Mouse (Mus musculus) thymus, postnatal 0 days (tissue): ENCODE results near the gene Snx7. TPM values are rescaled to one million over a fixed set of nuclear protein-coding genes. Genes with fewer than 3 reads are reported as not detected.

Experiments used
- DNase-seq: peaks from one replicate; pipeline ENCODE4 v3.0.0-alpha.2; 2015; ENCODE audit warnings: low spot score
- polyA plus RNA-seq: library from polyadenylated mRNA; unstranded; fragments of >200 nt; fragmentation: Nextera tagmentation; extraction: Ambion mirVana; gene quantifications from 2 replicates; pipeline ENCODE4 v1.2.1, GENCODE M21; 2015

Snx7 gene
- 7.8 and 8.3 TPM in 2 replicates for polyA plus RNA-seq

GRCm38 (mm10) chr3:117868637-117869323, at the start of gene Snx7:
Gene Snx7 (minus strand): TSS chr3:117868936.
- no peak for DNase-seq

DNA sequence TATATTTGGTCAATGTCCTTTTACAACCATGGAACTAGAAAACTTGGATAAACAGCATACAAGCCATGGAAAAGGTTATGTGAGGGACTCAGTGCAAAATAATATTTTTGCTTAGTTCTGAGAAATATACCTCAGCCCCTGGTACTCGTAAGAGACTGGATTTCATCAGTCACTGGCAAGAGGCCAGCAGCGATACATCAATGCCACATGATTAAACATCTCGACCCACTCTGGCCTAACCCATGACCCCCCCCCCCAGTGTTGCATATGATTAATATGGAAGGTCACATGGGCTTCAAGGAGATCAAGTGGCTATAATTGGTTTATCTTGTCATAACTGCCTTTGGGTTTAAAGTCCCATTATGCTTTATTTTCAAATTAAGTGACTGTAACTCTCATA, 46.7 kb upstream of the Snx7 start:
- no peak for DNase-seq

GRCm38 (mm10) chr3:117893736-117894135, 25.0 kb upstream of the Snx7 start:
- DNase-seq: no peak

GRCm38 (mm10) chr3:117875450-117875849, 6.7 kb upstream of the Snx7 start:
- no peak for DNase-seq

GRCm38 (mm10) chr3:117873209-117873863, 4.6 kb upstream of the Snx7 start:
- no peak for DNase-seq

- DNase-seq: no peak
Measured at GRCm38 (mm10) chr3:117869324-117869715, 584 bp upstream of the Snx7 start.

DNA sequence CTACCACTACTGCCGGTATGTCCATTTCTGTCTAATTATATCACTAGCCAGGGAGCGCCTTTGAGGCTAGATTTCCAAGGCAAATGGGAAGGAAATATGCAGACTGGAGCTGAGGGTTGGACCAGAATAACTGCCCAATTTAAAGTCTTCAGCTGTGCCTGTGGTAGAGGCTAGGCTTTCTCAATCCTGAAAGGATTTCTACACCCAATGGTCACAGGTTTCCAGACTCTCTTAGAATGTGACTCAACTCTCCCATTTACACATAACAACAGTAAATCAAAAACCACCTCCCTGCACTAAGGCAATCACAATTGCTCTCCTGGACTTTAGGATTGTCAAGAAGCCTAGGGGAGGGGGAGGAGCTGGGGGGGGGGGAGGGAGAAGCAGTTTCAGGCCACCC, 645 bp downstream of the Snx7 start:
- no peak for DNase-seq

DNA sequence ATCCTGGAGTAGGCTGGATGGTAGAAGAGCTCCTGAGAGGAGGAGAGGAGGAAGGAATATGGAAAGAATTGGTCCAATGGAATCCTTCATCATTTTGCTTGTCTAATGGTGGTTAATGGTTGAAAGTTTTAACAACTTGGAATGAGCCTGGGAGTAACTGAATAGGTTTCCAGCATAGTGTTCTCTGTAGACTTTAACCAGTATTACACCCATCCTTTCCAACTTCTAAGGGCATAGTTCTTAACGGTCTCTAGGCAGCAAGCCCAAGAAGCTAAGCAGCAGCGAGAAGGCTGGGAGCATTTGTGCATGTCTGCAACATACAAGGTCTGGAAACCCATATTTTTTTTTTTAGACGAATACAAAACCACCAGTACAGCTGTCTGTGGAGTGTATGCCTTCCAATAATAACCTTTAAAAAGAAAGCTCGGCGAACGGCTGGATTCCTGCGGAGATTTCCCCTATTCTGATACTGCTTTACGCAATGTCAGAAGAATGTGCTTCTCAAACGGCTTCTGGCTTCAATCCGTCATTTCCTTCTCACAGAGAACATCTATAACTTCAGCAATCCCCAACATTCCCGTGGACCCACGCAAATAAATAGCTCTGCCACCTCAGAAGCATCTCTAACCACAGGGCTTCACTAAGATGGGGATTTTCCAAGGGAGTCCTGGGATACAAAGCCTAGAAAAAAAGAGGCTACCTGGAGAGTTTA, 1.9 kb downstream of the Snx7 start:
- no peak for DNase-seq

DNA sequence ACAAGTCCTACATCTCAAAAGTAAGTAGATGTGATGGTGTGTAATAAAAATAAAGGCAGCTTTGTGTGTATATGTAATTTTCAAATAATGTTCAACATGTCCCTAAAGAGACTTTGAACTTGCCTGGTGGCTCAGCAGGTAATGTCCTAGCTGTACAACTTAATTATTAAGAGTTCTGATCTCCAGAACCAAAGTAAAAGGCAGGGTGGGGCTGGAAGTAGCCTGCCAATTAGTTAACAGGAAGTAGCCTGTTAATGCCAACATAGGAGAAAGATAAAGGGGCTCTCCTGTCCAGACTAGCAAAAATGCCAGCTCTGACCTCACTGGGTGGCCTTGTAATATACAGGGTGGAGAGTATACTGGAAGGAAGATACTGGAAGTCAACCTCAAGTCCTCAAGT, 3.1 kb downstream of the Snx7 start:
- no peak for DNase-seq

DNA sequence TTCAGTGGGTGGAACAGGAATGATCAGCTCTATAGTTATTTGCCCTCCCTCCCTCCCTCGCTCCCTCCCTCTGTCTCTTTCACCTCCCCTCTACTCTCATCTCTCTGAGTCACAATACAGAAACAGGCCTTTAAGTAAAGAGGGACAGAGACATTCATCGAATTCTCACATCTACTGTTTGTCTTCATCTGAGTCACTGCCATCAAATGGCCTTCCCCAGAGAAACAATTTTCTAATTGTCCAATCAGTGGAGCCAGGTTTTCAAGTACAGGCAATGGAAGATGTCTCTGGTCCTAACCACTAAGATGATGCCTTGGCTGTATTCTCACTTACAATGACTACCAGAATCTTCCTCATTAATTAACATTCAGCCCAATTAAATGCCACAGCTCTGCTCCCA, 5.8 kb downstream of the Snx7 start:
- no peak for DNase-seq

- DNase-seq: no peak
Measured at GRCm38 (mm10) chr3:117861977-117862434, 6.7 kb downstream of the Snx7 start.

DNA sequence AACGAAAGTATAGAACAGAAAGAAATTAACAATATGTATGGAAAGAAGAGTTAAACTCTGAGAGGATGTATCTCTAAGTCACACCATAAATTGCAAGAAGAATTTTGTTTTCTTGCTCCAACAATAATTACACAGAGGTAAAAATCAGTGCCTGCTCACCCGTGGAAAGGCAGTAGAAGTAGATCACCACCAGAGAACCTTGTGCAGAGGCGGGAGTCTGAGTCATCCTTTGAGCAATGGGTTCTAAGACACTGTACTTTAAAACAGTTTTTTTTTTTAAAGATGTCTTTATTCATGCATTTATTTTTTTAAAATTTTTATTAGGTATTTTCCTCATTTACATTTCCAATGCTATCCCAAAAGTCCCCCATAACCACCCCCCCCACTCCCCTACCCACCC, 9.7 kb downstream of the Snx7 start:
- DNase-seq: no peak

DNA sequence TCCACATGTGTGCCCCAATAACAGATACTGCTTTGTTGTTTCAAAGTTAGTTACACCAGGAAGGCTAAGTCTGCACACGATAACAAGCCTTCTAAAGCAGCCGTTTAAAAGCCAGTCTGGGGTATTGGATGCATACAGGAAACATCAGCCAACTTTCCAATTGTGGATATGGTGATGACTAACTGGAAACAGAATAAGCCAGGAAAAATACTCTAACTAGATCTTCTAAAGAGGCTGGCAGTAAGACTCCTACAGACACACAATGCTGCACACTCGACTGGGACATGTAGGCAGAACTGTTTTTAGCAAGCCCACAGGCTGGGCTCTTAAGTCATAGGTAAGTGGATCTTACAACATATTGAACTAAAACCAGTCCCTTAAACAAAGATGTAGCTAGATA, 15.0 kb downstream of the Snx7 start:
- DNase-seq: no peak

- no peak for DNase-seq
Measured at GRCm38 (mm10) chr3:117852054-117852361, 16.7 kb downstream of the Snx7 start.

DNA sequence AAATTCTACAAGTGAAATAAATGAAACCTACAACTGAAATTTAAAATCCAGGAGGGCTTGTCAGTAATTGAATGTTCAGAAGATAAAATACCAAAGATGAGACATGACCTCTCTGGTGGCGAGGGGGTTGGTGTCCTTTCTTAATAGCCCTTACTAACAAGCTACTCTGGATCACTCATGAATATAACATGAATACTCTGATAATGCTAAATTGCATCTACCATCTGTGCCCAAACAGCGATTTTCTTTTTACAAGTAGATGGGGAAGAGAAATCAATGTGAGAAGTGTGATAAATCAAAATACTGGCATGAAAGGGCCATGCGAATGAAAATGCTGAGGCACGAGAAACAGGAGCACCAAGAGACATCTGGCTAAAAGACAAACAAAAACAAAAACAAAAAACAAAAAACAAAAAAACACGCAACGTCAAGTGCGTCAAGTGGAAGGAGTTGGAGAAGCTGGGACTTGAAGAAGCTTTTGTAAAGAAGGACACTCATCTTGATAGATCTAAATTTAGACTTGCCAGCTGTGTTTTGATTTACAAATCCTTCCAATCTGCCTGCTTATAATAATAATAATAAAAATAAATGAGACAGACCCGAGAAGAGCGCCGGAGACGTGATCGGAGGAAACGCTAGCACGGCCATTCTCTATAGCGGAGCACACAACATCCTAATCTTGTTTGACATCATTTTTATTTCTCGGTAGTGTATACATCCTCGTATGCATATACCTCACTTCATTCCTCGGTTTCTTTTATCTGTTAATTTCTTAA, 17.3 kb downstream of the Snx7 start:
- no peak for DNase-seq

- no peak for DNase-seq
Measured at GRCm38 (mm10) chr3:117848866-117849265, 19.9 kb downstream of the Snx7 start.

DNA sequence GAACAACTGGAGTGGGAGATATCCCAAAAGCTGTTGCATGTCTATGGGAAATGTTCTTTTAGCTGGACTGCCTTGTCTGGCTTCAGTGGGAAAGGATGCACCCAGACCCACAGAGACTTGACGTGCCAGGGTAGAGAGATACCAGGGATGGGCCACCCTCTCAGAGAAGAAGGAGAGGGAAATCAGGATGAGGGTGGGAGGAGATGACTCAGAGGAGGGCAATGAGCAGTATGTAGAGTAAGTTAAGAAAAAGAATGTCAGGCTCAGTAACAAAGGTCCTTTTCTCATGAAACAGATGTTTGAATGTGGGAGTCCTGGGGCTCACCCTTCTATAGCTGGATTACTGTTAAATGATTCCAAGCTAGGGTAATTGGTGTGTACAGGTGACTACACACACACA, 26.1 kb downstream of the Snx7 start:
- DNase-seq: no peak

DNA sequence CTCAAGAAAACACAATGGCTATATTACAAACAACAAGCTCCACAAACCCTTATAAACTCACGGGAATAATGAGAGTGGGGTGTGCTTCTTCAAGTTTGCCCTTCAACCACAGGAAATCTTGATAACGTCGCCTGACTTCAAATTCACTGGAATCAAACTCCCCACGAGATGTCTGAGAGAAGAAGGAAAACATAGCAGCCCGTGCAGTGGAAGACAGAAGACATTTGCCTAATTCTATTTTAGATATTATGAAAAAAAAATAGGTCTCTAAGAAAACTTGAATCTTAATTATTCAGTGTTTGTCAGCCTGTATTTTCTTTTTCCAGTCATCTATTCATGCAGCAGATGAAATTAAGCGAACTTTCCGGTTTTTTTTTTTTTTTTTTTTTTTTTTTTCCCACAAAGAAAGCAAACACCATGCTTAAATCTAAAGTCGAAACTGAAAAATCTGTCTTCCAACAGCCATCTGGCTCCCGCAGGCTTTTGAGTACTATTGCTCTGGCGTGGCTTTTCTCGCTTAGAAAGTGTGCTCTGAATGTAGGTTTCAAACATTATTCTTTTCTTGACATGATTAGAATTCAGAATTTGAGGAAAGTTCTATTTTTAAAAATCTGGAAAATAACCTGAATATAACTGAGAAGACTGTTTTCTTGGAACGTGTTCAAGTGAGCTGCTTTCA, 28.7 kb downstream of the Snx7 start:
- DNase-seq: no peak

DNA sequence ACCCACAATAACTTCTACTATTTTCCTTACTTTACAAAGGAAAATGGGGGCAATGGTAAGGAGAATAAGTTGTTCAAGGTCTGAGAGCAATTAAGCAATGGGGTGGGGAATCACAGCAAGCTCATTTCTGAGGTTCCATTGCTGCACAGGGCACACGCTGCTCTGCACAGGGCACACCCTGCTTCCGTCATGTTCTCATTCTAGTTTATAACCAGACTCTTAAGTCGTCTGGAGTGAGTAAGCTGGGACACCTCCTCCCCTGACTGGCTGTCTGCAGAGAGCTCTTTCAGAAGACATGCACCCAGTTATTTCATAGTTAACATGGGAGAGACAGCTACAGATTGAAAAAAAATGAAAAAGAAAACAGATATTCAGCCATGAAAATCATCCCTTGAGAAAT, 30.7 kb downstream of the Snx7 start:
- DNase-seq: no peak

DNA sequence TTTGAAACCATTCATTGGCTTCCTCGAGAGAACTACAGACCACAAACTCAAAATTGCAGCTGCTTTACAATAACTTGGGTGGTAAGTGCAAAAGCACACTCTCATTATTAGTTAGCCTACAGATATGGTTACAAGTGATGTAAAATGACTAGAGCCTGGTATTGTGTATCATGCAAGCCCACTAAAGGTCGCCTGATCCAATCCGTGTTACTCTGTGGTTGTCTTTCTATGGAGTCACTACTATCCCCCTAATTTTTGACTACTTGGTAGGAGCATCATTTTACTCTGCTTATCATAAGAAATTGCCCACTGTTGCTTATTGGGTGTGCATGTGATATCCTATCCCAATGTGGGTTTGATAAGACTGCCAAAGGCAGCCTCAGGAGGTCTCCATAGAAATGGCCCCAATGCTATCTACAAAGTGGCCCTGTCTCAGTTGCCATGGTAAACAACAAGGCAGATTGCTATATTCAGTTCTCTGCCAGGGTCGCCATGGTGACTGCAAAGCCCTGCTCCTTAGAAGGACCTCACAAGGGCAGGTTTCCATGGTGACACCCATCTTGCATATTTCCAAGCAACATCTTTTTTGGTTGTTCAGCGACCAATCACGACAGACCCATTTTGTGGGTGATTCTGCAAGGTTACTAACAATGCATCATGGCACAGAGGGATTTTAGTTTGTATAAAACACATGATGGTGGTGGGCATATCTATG, 42.1 kb downstream of the Snx7 start:
- no peak for DNase-seq

- DNase-seq: no peak
Measured at GRCm38 (mm10) chr3:117823218-117823617, 45.5 kb downstream of the Snx7 start.
